Mouse (Mus musculus): ENCODE measurements around the gene Spx. TPM values are rescaled to one million over a fixed set of nuclear protein-coding genes. Genes with fewer than 3 reads are reported as not detected.

Spx gene
- polyA plus RNA-seq, 1 experiment, result not detected

- Histone ChIP-seq H3K4me3 (ENCODE audit: insufficient read depth, low read length) (no peak overlapping the region), H3K4me1 (ENCODE audit: control insufficient read depth, insufficient read depth, low read length) (peaks cover 22% of the 10 kb centered on the region), H3K27ac (ENCODE audit: insufficient read depth, low read depth, low read length) (no peak overlapping the region)
- TF ChIP-seq POLR2A (IDR thresholded peaks at IDR 0.05; ENCODE audit: borderline replicate concordance, low read depth, low read length) (no peak), CTCF (IDR thresholded peaks at IDR 0.05; ENCODE audit: low read depth, low read length) (no peak)
Observed at GRCm38 (mm10) chr6:142384521-142384920, 28.7 kb upstream of the Spx start.

GRCm38 (mm10) chr6:142386285-142387010, 26.8 kb upstream of the Spx start:
- TF ChIP-seq POLR2A (IDR thresholded peaks at IDR 0.05; ENCODE audit: borderline replicate concordance, low read depth, low read length), result no peak
- no peak for TF ChIP-seq CTCF (IDR thresholded peaks at IDR 0.05; ENCODE audit: low read depth, low read length)
- Histone ChIP-seq H3K4me3 (ENCODE audit: insufficient read depth, low read length) (peak overlapping the region; percentile 98), H3K4me1 (ENCODE audit: control insufficient read depth, insufficient read depth, low read length) (peaks cover 27% of the 10 kb centered on the region), H3K27ac (ENCODE audit: insufficient read depth, low read depth, low read length) (no peak overlapping the region)

GRCm38 (mm10) chr6:142387011-142387754, 26.1 kb upstream of the Spx start, which contains the start of the genes Recql and Golt1b:
TSS of gene Recql (minus strand) at chr6:142387087.
TSS of gene Golt1b (plus strand) at chr6:142387221.
- no peak for TF ChIP-seq POLR2A (IDR thresholded peaks at IDR 0.05; ENCODE audit: borderline replicate concordance, low read depth, low read length)
- no peak for TF ChIP-seq CTCF (IDR thresholded peaks at IDR 0.05; ENCODE audit: low read depth, low read length)
- Histone ChIP-seq H3K4me3 (ENCODE audit: insufficient read depth, low read length) (peak within 1 kb of the TSS; percentile 98), H3K27ac (ENCODE audit: insufficient read depth, low read depth, low read length) (no peak within 1 kb of the TSS), H3K4me1 (ENCODE audit: control insufficient read depth, insufficient read depth, low read length) (peaks cover 32% of the 10 kb centered on the region)

GRCm38 (mm10) chr6:142387755-142388271, 25.4 kb upstream of the Spx start:
- H3K4me3 ChIP-seq (ENCODE audit: insufficient read depth, low read length), result peak overlapping the region; percentile 80
- peaks cover 32% of the 10 kb centered on the region for H3K4me1 ChIP-seq (ENCODE audit: control insufficient read depth, insufficient read depth, low read length)
- no peak overlapping the region for H3K27ac ChIP-seq (ENCODE audit: insufficient read depth, low read depth, low read length)
- TF ChIP-seq POLR2A (IDR thresholded peaks at IDR 0.05; ENCODE audit: borderline replicate concordance, low read depth, low read length), result no peak
- TF ChIP-seq CTCF (IDR thresholded peaks at IDR 0.05; ENCODE audit: low read depth, low read length), result no peak

- Histone ChIP-seq H3K27ac (ENCODE audit: insufficient read depth, low read depth, low read length) (no peak overlapping the region), H3K4me3 (ENCODE audit: insufficient read depth, low read length) (no peak overlapping the region), H3K4me1 (ENCODE audit: control insufficient read depth, insufficient read depth, low read length) (peaks cover 32% of the 10 kb centered on the region)
- TF ChIP-seq POLR2A (IDR thresholded peaks at IDR 0.05; ENCODE audit: borderline replicate concordance, low read depth, low read length) (no peak), CTCF (IDR thresholded peaks at IDR 0.05; ENCODE audit: low read depth, low read length) (no peak)
Observed at GRCm38 (mm10) chr6:142389101-142389500, 24.1 kb upstream of the Spx start.

GRCm38 (mm10) chr6:142392312-142392711, 20.9 kb upstream of the Spx start:
- TF ChIP-seq CTCF (IDR thresholded peaks at IDR 0.05; ENCODE audit: low read depth, low read length) (no peak), POLR2A (IDR thresholded peaks at IDR 0.05; ENCODE audit: borderline replicate concordance, low read depth, low read length) (no peak)
- Histone ChIP-seq H3K4me3 (ENCODE audit: insufficient read depth, low read length) (no peak overlapping the region), H3K4me1 (ENCODE audit: control insufficient read depth, insufficient read depth, low read length) (peaks cover 35% of the 10 kb centered on the region), H3K27ac (ENCODE audit: insufficient read depth, low read depth, low read length) (no peak overlapping the region)

- Histone ChIP-seq H3K4me3 (ENCODE audit: insufficient read depth, low read length) (no peak overlapping the region), H3K4me1 (ENCODE audit: control insufficient read depth, insufficient read depth, low read length) (peaks cover 21% of the 10 kb centered on the region)
- TF ChIP-seq POLR2A (IDR thresholded peaks at IDR 0.05; ENCODE audit: borderline replicate concordance, low read depth, low read length) (no peak), CTCF (IDR thresholded peaks at IDR 0.05; ENCODE audit: low read depth, low read length) (no peak)
Observed at GRCm38 (mm10) chr6:142394669-142395068, 18.6 kb upstream of the Spx start.

GRCm38 (mm10) chr6:142395756-142396155, 17.5 kb upstream of the Spx start:
- Histone ChIP-seq H3K4me3 (ENCODE audit: insufficient read depth, low read length) (no peak overlapping the region), H3K4me1 (ENCODE audit: control insufficient read depth, insufficient read depth, low read length) (peaks cover 12% of the 10 kb centered on the region), H3K27ac (ENCODE audit: insufficient read depth, low read depth, low read length) (no peak overlapping the region)
- TF ChIP-seq POLR2A (IDR thresholded peaks at IDR 0.05; ENCODE audit: borderline replicate concordance, low read depth, low read length), result no peak
- no peak for TF ChIP-seq CTCF (IDR thresholded peaks at IDR 0.05; ENCODE audit: low read depth, low read length)

More at GRCm38 (mm10) chr6:142394669-142395068, 18.6 kb upstream of the Spx start:
- H3K27ac ChIP-seq (ENCODE audit: insufficient read depth, low read depth, low read length), result no peak overlapping the region

GRCm38 (mm10) chr6:142411140-142411539, 2.1 kb upstream of the Spx start:
- TF ChIP-seq POLR2A (IDR thresholded peaks at IDR 0.05; ENCODE audit: borderline replicate concordance, low read depth, low read length), result no peak
- TF ChIP-seq CTCF (IDR thresholded peaks at IDR 0.05; ENCODE audit: low read depth, low read length), result no peak
- Histone ChIP-seq H3K4me3 (ENCODE audit: insufficient read depth, low read length) (no peak overlapping the region), H3K4me1 (ENCODE audit: control insufficient read depth, insufficient read depth, low read length) (peaks cover 9% of the 10 kb centered on the region), H3K27ac (ENCODE audit: insufficient read depth, low read depth, low read length) (no peak overlapping the region)

- no peak overlapping the region for H3K4me3 ChIP-seq (ENCODE audit: insufficient read depth, low read length)
- H3K27ac ChIP-seq (ENCODE audit: insufficient read depth, low read depth, low read length), result no peak overlapping the region
- TF ChIP-seq CTCF (IDR thresholded peaks at IDR 0.05; ENCODE audit: low read depth, low read length) (no peak), POLR2A (IDR thresholded peaks at IDR 0.05; ENCODE audit: borderline replicate concordance, low read depth, low read length) (no peak)
- peaks cover 9% of the 10 kb centered on the region for H3K4me1 ChIP-seq (ENCODE audit: control insufficient read depth, insufficient read depth, low read length)
Observed at GRCm38 (mm10) chr6:142413845-142414244, 604 bp downstream of the Spx start.

Data from bone marrow macrophage, adult 2 months (primary cell).